Mouse (Mus musculus) bone marrow macrophage, adult 2 months (primary cell): ENCODE measurements around the gene Nr4a2.

Experiments
- CTCF ChIP-seq: IDR thresholded peaks from 2 replicates; pipeline ENCODE4 v1.5.1; 2012; ENCODE audit warnings: low read depth, mild to moderate bottlenecking, low read length, moderate library complexity
- POLR2A ChIP-seq: IDR thresholded peaks from 2 replicates; pipeline ENCODE4 v1.6.1; 2012; ENCODE audit warnings: mild to moderate bottlenecking, low read depth, low read length, borderline replicate concordance

GRCm38 (mm10) chr2:57114211-57115151, 9.3 kb downstream of the Nr4a2 start:
- TF ChIP-seq CTCF (no peak), POLR2A (no peak)
